Mouse (Mus musculus): Measurements from ENCODE around the gene Tmem179.

DNA sequence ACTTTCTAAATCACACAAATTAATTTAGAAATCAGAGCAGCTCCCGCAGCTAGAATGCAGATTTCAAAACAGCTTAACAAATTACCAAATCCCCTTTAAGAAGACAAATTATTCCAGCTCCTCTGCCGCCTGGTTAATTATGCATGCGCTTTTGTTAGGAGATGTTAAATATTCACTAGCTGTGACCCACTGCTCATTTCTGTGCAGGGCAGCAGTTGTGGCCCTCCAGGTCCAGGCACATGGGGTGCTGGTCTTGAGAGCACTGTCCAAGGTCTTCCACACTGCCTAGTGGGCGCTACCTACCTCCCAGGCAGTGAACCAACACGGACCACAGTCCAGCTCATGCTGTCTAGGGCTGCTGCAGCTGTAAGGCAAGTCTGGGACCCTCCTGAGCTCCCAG is 46.3 kb downstream of the Tmem179 start:
- TF ChIP-seq CTCF (IDR thresholded peaks at IDR 0.05; ENCODE audit: control insufficient read depth, insufficient read depth, insufficient read length), result no peak
- no peak for TF ChIP-seq USF1 (IDR thresholded peaks at IDR 0.05; ENCODE audit: low read depth)
